Mouse (Mus musculus): ENCODE data around the gene Oas2. TPM values are rescaled to one million over a fixed set of nuclear protein-coding genes. Genes with fewer than 3 reads are reported as not detected.

Gene Oas2
- polyA plus RNA-seq, 1 experiment from 2014 or later: 0.11 TPM

GRCm38 (mm10) chr5:120775287-120775985 lies 25.8 kb upstream of the Oas2 start:
- WGBS: 50% methylated on average over 14 of the region's 14 CpGs
- Histone ChIP-seq H3K4me3 (no peak overlapping the region), H3K27ac (ENCODE audit: poor library complexity, severe bottlenecking) (no peak overlapping the region), H3K4me1 (replicated peaks) (peaks cover 38% of the 10 kb centered on the region), H3K9ac (no peak overlapping the region), H3K36me3 (no peaks in the 10 kb centered on the region), H3K4me2 (no peak overlapping the region), H3K27me3 (replicated peaks) (no peaks in the 10 kb centered on the region), H3K9me3 (replicated peaks) (no peaks in the 10 kb centered on the region)
- no peak for ATAC-seq (ENCODE audit: insufficient number of reproducible peaks, low FRiP score)

- H3K4me2 ChIP-seq: no peak overlapping the region
- H3K4me1 ChIP-seq (replicated peaks): 0 out of 2 replicates have a peak, but pooled peaks cover under 1% of the 10 kb centered on the region
- H3K9ac ChIP-seq: no peak overlapping the region
- ATAC-seq (ENCODE audit: insufficient number of reproducible peaks, low FRiP score): 0 out of 2 replicates have a peak, but pooled peaks have one; percentile 38
- no peaks in the 10 kb centered on the region; the same call in 1 of the 2 replicates for H3K9me3 ChIP-seq (replicated peaks)
- H3K27me3 ChIP-seq (replicated peaks): no peaks in the 10 kb centered on the region
- H3K4me3 ChIP-seq: no peak overlapping the region
- H3K27ac ChIP-seq (ENCODE audit: poor library complexity, severe bottlenecking): no peak overlapping the region
- H3K36me3 ChIP-seq: no peaks in the 10 kb centered on the region
- WGBS: 31% methylated on average over 3 of the region's 3 CpGs
Measured at GRCm38 (mm10) chr5:120769396-120769795, 19.7 kb upstream of the Oas2 start.

GRCm38 (mm10) chr5:120765010-120765409 lies 15.4 kb upstream of the Oas2 start:
- Histone ChIP-seq H3K9me3 (replicated peaks) (no peaks in the 10 kb centered on the region; the same call in 1 of the 2 replicates), H3K36me3 (no peaks in the 10 kb centered on the region), H3K9ac (no peak overlapping the region), H3K4me1 (replicated peaks) (peaks cover 8% of the 10 kb centered on the region), H3K4me3 (no peak overlapping the region), H3K27ac (ENCODE audit: poor library complexity, severe bottlenecking) (no peak overlapping the region), H3K4me2 (no peak overlapping the region), H3K27me3 (replicated peaks) (peaks cover 19% of the 10 kb centered on the region)
- 57% methylated on average over 8 of the region's 8 CpGs for WGBS
- ATAC-seq (ENCODE audit: insufficient number of reproducible peaks, low FRiP score): no peak

- H3K9ac ChIP-seq: no peak overlapping the region
- no peak overlapping the region for H3K27ac ChIP-seq (ENCODE audit: poor library complexity, severe bottlenecking)
- peaks cover 33% of the 10 kb centered on the region for H3K27me3 ChIP-seq (replicated peaks)
- peak overlapping the region; percentile 33; the same call in 1 of the 2 replicates for H3K4me2 ChIP-seq
- 15% methylated on average over 6 of the region's 6 CpGs for WGBS
- H3K4me1 ChIP-seq (replicated peaks): peaks cover 8% of the 10 kb centered on the region
- H3K36me3 ChIP-seq: no peaks in the 10 kb centered on the region
- ATAC-seq (ENCODE audit: insufficient number of reproducible peaks, low FRiP score): no peak
- H3K4me3 ChIP-seq: no peak overlapping the region
- H3K9me3 ChIP-seq (replicated peaks): peaks cover 9% of the 10 kb centered on the region; the same call in 1 of the 2 replicates
Measured at GRCm38 (mm10) chr5:120761901-120762300, 12.2 kb upstream of the Oas2 start.

GRCm38 (mm10) chr5:120754215-120754614 lies 4.6 kb upstream of the Oas2 start:
- Histone ChIP-seq H3K27ac (ENCODE audit: poor library complexity, severe bottlenecking) (no peak overlapping the region), H3K9me3 (replicated peaks) (peaks cover 9% of the 10 kb centered on the region; the same call in 1 of the 2 replicates), H3K4me3 (no peak overlapping the region), H3K9ac (no peak overlapping the region), H3K27me3 (replicated peaks) (peaks cover 22% of the 10 kb centered on the region), H3K4me1 (replicated peaks) (no peaks in the 10 kb centered on the region), H3K36me3 (no peaks in the 10 kb centered on the region), H3K4me2 (no peak overlapping the region)
- no peak for ATAC-seq (ENCODE audit: insufficient number of reproducible peaks, low FRiP score)
- WGBS: 76% methylated on average over 4 of the region's 4 CpGs

- Histone ChIP-seq H3K9ac (no peak overlapping the region), H3K9me3 (replicated peaks) (peaks cover 1% of the 10 kb centered on the region; the same call in 1 of the 2 replicates), H3K4me3 (no peak overlapping the region), H3K27me3 (replicated peaks) (peaks cover 12% of the 10 kb centered on the region), H3K4me2 (no peak overlapping the region), H3K36me3 (no peaks in the 10 kb centered on the region), H3K4me1 (replicated peaks) (no peaks in the 10 kb centered on the region), H3K27ac (ENCODE audit: poor library complexity, severe bottlenecking) (no peak overlapping the region)
- 67% methylated on average over 3 of the region's 3 CpGs for WGBS
- ATAC-seq (ENCODE audit: insufficient number of reproducible peaks, low FRiP score): no peak
Measured at GRCm38 (mm10) chr5:120752786-120753185, 3.1 kb upstream of the Oas2 start.

GRCm38 (mm10) chr5:120751206-120751605 lies 1.6 kb upstream of the Oas2 start:
- no peak overlapping the region for H3K27ac ChIP-seq (ENCODE audit: poor library complexity, severe bottlenecking)
- ATAC-seq (ENCODE audit: insufficient number of reproducible peaks, low FRiP score): no peak
- no peak overlapping the region for H3K9ac ChIP-seq
- H3K9me3 ChIP-seq (replicated peaks): no peaks in the 10 kb centered on the region; the same call in 1 of the 2 replicates
- WGBS: 73% methylated on average over 3 of the region's 3 CpGs
- no peak overlapping the region for H3K4me3 ChIP-seq
- H3K36me3 ChIP-seq: no peaks in the 10 kb centered on the region
- no peaks in the 10 kb centered on the region for H3K4me1 ChIP-seq (replicated peaks)
- peaks cover 13% of the 10 kb centered on the region for H3K27me3 ChIP-seq (replicated peaks)
- no peak overlapping the region for H3K4me2 ChIP-seq

- H3K9ac ChIP-seq: no peak overlapping the region
- no peak overlapping the region for H3K27ac ChIP-seq (ENCODE audit: poor library complexity, severe bottlenecking)
- H3K36me3 ChIP-seq: no peaks in the 10 kb centered on the region
- H3K4me1 ChIP-seq (replicated peaks): no peaks in the 10 kb centered on the region
- 12% methylated on average over 5 of the region's 5 CpGs for WGBS
- peaks cover 40% of the 10 kb centered on the region for H3K27me3 ChIP-seq (replicated peaks)
- no peak overlapping the region for H3K4me2 ChIP-seq
- H3K4me3 ChIP-seq: no peak overlapping the region
- ATAC-seq (ENCODE audit: insufficient number of reproducible peaks, low FRiP score): no peak
- no peaks in the 10 kb centered on the region for H3K9me3 ChIP-seq (replicated peaks)
Measured at GRCm38 (mm10) chr5:120746451-120746850, 3.2 kb downstream of the Oas2 start.

- no peak overlapping the region for H3K4me3 ChIP-seq
- no peak overlapping the region for H3K27ac ChIP-seq (ENCODE audit: poor library complexity, severe bottlenecking)
- H3K4me2 ChIP-seq: no peak overlapping the region
- no peaks in the 10 kb centered on the region for H3K9me3 ChIP-seq (replicated peaks)
- H3K27me3 ChIP-seq (replicated peaks): peaks cover 47% of the 10 kb centered on the region
- ATAC-seq (ENCODE audit: insufficient number of reproducible peaks, low FRiP score): no peak
- H3K36me3 ChIP-seq: no peaks in the 10 kb centered on the region
- H3K9ac ChIP-seq: no peak overlapping the region
- H3K4me1 ChIP-seq (replicated peaks): no peaks in the 10 kb centered on the region
- WGBS: 18% methylated on average over 4 of the region's 4 CpGs
Measured at GRCm38 (mm10) chr5:120742125-120742524, 7.5 kb downstream of the Oas2 start.

- WGBS: 69% methylated on average over 14 of the region's 14 CpGs
- Histone ChIP-seq H3K4me3 (no peak overlapping the region), H3K27me3 (replicated peaks) (peaks cover 11% of the 10 kb centered on the region)
Measured at GRCm38 (mm10) chr5:120734380-120734990, 15.2 kb downstream of the Oas2 start.

GRCm38 (mm10) chr5:120733696-120734095 lies 16.0 kb downstream of the Oas2 start:
- H3K36me3 ChIP-seq: no peaks in the 10 kb centered on the region
- no peaks in the 10 kb centered on the region for H3K4me1 ChIP-seq (replicated peaks)
- no peak overlapping the region for H3K4me2 ChIP-seq
- WGBS: 82% methylated on average over 3 of the region's 3 CpGs
- H3K27me3 ChIP-seq (replicated peaks): peaks cover 10% of the 10 kb centered on the region
- H3K4me3 ChIP-seq: no peak overlapping the region
- no peak overlapping the region for H3K9ac ChIP-seq
- H3K27ac ChIP-seq (ENCODE audit: poor library complexity, severe bottlenecking): no peak overlapping the region
- ATAC-seq (ENCODE audit: insufficient number of reproducible peaks, low FRiP score): no peak
- no peaks in the 10 kb centered on the region for H3K9me3 ChIP-seq (replicated peaks)

More at GRCm38 (mm10) chr5:120734380-120734990, 15.2 kb downstream of the Oas2 start:
- Histone ChIP-seq H3K27ac (ENCODE audit: poor library complexity, severe bottlenecking) (no peak overlapping the region), H3K36me3 (no peaks in the 10 kb centered on the region), H3K4me2 (no peak overlapping the region), H3K9ac (no peak overlapping the region), H3K9me3 (replicated peaks) (no peaks in the 10 kb centered on the region), H3K4me1 (replicated peaks) (no peaks in the 10 kb centered on the region)
- ATAC-seq (ENCODE audit: insufficient number of reproducible peaks, low FRiP score): no peak
